Mouse (Mus musculus) liver, postnatal 0 days (tissue): ENCODE data around the gene Sox6. TPM values are rescaled to one million over a fixed set of nuclear protein-coding genes. Genes with fewer than 3 reads are reported as not detected.

Experiments
- ATAC-seq: fragments of 200-750 bp; cut with Nextera tagmentation; 2 replicates; pipeline ENCODE4 v1.8.0; 2017; ENCODE audit warnings: mild to moderate bottlenecking, moderate library complexity
- DNase-seq: peaks from one replicate; pipeline ENCODE4 v3.0.0-alpha.2; 2016
- H3K27ac ChIP-seq: fragments of 300-500 bp; sonication (generic); 2 replicates; pipeline ENCODE4 v1.5.1; 2014; ENCODE audit warnings: antibody characterized with exemption, moderate library complexity, mild to moderate bottlenecking, low read depth
- H3K27me3 ChIP-seq: fragments of 300-500 bp; sonication (generic); 2 replicates; pipeline ENCODE4 v1.6.1; 2014; ENCODE audit warnings: low read length, control low read depth, mixed read lengths; ENCODE audit not compliant: insufficient read depth
- H3K36me3 ChIP-seq: fragments of 300-500 bp; sonication (generic); replicated peaks from 2 replicates; pipeline ENCODE4 v1.6.1; 2014; ENCODE audit warnings: mild to moderate bottlenecking, control low read depth, low read length, moderate library complexity, mixed read lengths; ENCODE audit not compliant: insufficient read depth
- H3K4me1 ChIP-seq: fragments of 300-500 bp; sonication (generic); 2 replicates; pipeline ENCODE4 v1.6.1; 2014; ENCODE audit warnings: antibody characterized with exemption, mild to moderate bottlenecking, control low read depth; ENCODE audit not compliant: insufficient read depth
- H3K4me2 ChIP-seq: fragments of 300-500 bp; sonication (generic); 2 replicates; pipeline ENCODE4 v1.6.1; 2014; ENCODE audit warnings: low read depth, mild to moderate bottlenecking, low read length, moderate library complexity, mixed read lengths
- H3K4me3 ChIP-seq: fragments of 300-500 bp; sonication (generic); 2 replicates; pipeline ENCODE4 v1.5.1; 2014; ENCODE audit warnings: low read depth, low read length
- H3K9ac ChIP-seq: fragments of 300-500 bp; sonication (generic); replicated peaks from 2 replicates; pipeline ENCODE4 v1.6.1; 2014; ENCODE audit warnings: mild to moderate bottlenecking, moderate library complexity
- H3K9me3 ChIP-seq: fragments of 300-500 bp; sonication (generic); 2 replicates; pipeline ENCODE4 v1.6.1; 2016; ENCODE audit warnings: mild to moderate bottlenecking, control low read depth, low read length, mixed read lengths
- CTCF ChIP-seq: sonication (generic); IDR thresholded peaks from 2 replicates; pipeline ENCODE4 v1.5.1; 2016; ENCODE audit warnings: antibody characterized with exemption, low read depth
- EP300 ChIP-seq: IDR thresholded peaks from 2 replicates; pipeline ENCODE4 v1.6.1; 2016; ENCODE audit warnings: antibody characterized with exemption, low read depth, mild to moderate bottlenecking
- WGBS: fragments of 180-500 bp; shearing (Covaris S2); extraction: QIAGEN DNeasy Blood & Tissue Kit; methylation state at CpG from one replicate; pipeline ENCODE4 v1.1.7; 2014; ENCODE audit not compliant: insufficient replicate concordance; 5-methylcytosine and 5-hydroxymethylcytosine counted together
- polyA plus RNA-seq: library from polyadenylated mRNA; unstranded; fragments of >200 nt; fragmentation: Nextera tagmentation; extraction: Ambion mirVana; gene quantifications from 2 replicates; pipeline ENCODE4 v1.2.1, GENCODE M21; 2015

Sox6 gene
- polyA plus RNA-seq, 1 experiment from 2014 or later = 44.4 TPM

- H3K4me3 ChIP-seq = no peak overlapping the region
- H3K27ac ChIP-seq = no peak overlapping the region
- no peaks in the 10 kb centered on the region for H3K27me3 ChIP-seq
- TF ChIP-seq EP300 (peak; percentile 67; the same call in 1 of the 2 replicates), CTCF (no peak)
- DNase-seq (no peak), ATAC-seq (peak; percentile 62)
- 54% methylated on average over 1 of the region's 1 CpGs for WGBS
- H3K9ac ChIP-seq = no peak overlapping the region
- H3K4me1 ChIP-seq = peaks cover 6% of the 10 kb centered on the region; the same call in 1 of the 2 replicates
- H3K36me3 ChIP-seq = no peaks in the 10 kb centered on the region
- H3K9me3 ChIP-seq = no peaks in the 10 kb centered on the region
- peak overlapping the region; percentile 20; the same call in 1 of the 2 replicates for H3K4me2 ChIP-seq
Observed at GRCm38 (mm10) chr7:115888561-115888960, 150.0 kb downstream of the Sox6 start.

DNA sequence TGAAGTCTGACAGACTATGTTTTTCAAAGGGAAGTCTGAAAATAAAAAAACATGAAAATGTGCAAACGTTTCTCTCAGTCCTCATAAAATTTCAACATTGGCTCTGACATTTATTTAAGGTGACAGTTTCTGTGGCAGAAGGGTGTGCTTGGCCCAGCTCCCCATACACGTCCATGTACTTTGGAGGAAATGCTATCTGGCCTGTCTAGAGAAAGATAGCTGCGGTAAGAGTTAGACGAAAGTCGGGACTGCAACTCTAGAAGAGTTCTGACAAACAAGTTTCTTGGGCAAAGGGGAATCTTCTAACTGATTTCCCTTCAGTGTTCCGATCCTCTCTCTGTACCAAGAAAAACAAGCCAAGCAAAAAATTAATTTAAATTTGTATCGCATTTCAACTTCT is 150.5 kb downstream of the Sox6 start:
- no peaks in the 10 kb centered on the region for H3K36me3 ChIP-seq
- 54% methylated on average over 7 of the region's 7 CpGs for WGBS
- ATAC-seq (0 out of 2 replicates have a peak, but pooled peaks have one; percentile 54), DNase-seq (no peak)
- H3K9ac ChIP-seq = no peak overlapping the region
- no peaks in the 10 kb centered on the region for H3K9me3 ChIP-seq
- H3K27ac ChIP-seq = peak overlapping the region; percentile 44; the same call in 1 of the 2 replicates
- TF ChIP-seq CTCF = no peak
- no peak for TF ChIP-seq EP300
- peaks cover 6% of the 10 kb centered on the region; the same call in 1 of the 2 replicates for H3K4me1 ChIP-seq
- H3K4me3 ChIP-seq = no peak overlapping the region
- peak overlapping the region; percentile 20; the same call in 1 of the 2 replicates for H3K4me2 ChIP-seq
- no peaks in the 10 kb centered on the region for H3K27me3 ChIP-seq

DNA sequence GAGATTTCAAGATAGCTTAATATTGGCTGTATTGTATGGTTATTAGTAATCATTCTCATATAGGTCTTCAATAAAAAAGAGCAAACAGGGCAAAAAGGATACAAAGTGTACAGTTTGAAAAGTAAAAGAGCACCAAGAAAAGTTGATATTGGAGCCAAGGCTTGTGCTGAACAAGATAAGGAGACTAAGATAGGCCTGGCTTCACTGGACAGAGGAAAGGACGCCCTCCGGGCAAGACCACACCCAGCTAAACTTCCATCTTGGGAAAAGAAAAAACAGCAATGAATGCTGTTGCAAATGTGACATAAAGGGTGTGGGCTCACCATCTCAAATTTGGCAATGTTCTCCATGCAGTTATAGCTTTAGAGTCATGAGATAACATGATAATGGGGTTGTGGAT is 165.7 kb downstream of the Sox6 start:
- WGBS = 38% methylated on average over 2 of the region's 2 CpGs
- DNase-seq (no peak), ATAC-seq (no peak)
- H3K4me3 ChIP-seq = no peak overlapping the region
- H3K4me1 ChIP-seq = peaks cover 14% of the 10 kb centered on the region
- no peaks in the 10 kb centered on the region for H3K36me3 ChIP-seq
- no peak overlapping the region for H3K9ac ChIP-seq
- TF ChIP-seq CTCF (no peak), EP300 (peak; percentile 43; the same call in 1 of the 2 replicates)
- no peaks in the 10 kb centered on the region for H3K27me3 ChIP-seq
- no peak overlapping the region for H3K27ac ChIP-seq
- H3K9me3 ChIP-seq = 0 out of 2 replicates have a peak, but pooled peaks cover 2% of the 10 kb centered on the region
- no peak overlapping the region for H3K4me2 ChIP-seq

GRCm38 (mm10) chr7:115868504-115868903 is 170.1 kb downstream of the Sox6 start:
- H3K36me3 ChIP-seq = no peaks in the 10 kb centered on the region
- DNase-seq = no peak
- no peak overlapping the region for H3K4me3 ChIP-seq
- ATAC-seq = no peak
- no peak overlapping the region for H3K27ac ChIP-seq
- no peak overlapping the region for H3K4me2 ChIP-seq
- 0 out of 2 replicates have a peak, but pooled peaks cover under 1% of the 10 kb centered on the region for H3K9me3 ChIP-seq
- WGBS = 84% methylated on average over 2 of the region's 2 CpGs
- peaks cover 14% of the 10 kb centered on the region for H3K4me1 ChIP-seq
- H3K27me3 ChIP-seq = no peaks in the 10 kb centered on the region
- no peak for TF ChIP-seq CTCF
- no peak overlapping the region for H3K9ac ChIP-seq

GRCm38 (mm10) chr7:115867518-115868270 is 170.9 kb downstream of the Sox6 start:
- WGBS = 68% methylated on average over 10 of the region's 10 CpGs
- Histone ChIP-seq H3K4me2 (no peak overlapping the region), H3K9me3 (no peaks in the 10 kb centered on the region), H3K4me3 (no peak overlapping the region), H3K9ac (no peak overlapping the region), H3K36me3 (no peaks in the 10 kb centered on the region), H3K4me1 (peaks cover 11% of the 10 kb centered on the region), H3K27me3 (no peaks in the 10 kb centered on the region), H3K27ac (no peak overlapping the region)
- DNase-seq (no peak), ATAC-seq (no peak)
- TF ChIP-seq CTCF = no peak
- no peak for TF ChIP-seq EP300

GRCm38 (mm10) chr7:115866698-115867500 is 171.7 kb downstream of the Sox6 start:
- Histone ChIP-seq H3K4me2 (0 out of 2 replicates have a peak overlapping the region, but pooled peaks have one; percentile 9), H3K9me3 (no peaks in the 10 kb centered on the region), H3K27ac (no peak overlapping the region), H3K9ac (no peak overlapping the region), H3K4me1 (peaks cover 11% of the 10 kb centered on the region; the same call in 1 of the 2 replicates), H3K27me3 (no peaks in the 10 kb centered on the region), H3K4me3 (no peak overlapping the region), H3K36me3 (no peaks in the 10 kb centered on the region)
- WGBS = 55% methylated on average over 9 of the region's 9 CpGs
- TF ChIP-seq CTCF (no peak), EP300 (no peak)
- no peak for ATAC-seq
- DNase-seq = no peak
